Comparison of ENCODE assay signal across 7 mouse cellular contexts in the genomic region with DNA sequence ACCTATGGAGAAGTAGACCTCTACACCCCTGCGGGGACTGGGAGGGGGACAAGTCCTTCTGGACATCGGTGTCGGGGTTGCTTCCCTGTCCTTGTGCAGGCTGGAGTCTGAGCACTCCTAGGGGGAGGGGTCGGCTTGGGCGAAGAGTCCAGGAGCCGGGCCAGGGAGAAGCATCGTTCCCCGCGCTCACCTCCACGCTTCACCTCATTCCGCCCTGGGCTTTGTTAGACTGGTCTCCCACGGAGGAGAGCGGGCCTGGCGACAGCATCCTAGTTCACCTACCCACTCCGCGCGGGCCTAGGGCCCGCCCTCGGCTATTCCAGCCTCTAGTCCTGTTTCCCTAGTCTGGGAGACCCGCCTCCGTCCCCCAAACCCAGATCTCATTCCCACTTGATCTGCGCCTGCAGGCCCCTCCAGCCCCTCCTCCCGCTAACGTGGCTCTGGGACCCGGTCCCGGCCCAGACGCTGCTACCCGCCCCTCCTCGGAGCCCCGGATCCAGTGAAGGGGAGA. TPM values are rescaled to one million over a fixed set of nuclear protein-coding genes. Genes with fewer than 3 reads are reported as not detected.
DNase-seq lines count a peak whose midpoint lies in the region; ATAC-seq lines count a peak whose summit lies in the region.

No protein-coding gene starts in this region.

- peaks cover 42% of the 10 kb centered on the region for H3K27me3 ChIP-seq in hindbrain, embryonic 10.5 days (ENCODE audit: insufficient read depth, poor library complexity, severe bottlenecking)
- H3K27me3 ChIP-seq in liver, embryonic 16.5 days (ENCODE audit: control insufficient read depth, insufficient read depth, low read depth, low read length) = peaks cover 33% of the 10 kb centered on the region

- H3K4me1 ChIP-seq in hindbrain, embryonic 10.5 days (replicated peaks) = peaks cover 44% of the 10 kb centered on the region
- peaks cover 15% of the 10 kb centered on the region for H3K4me1 ChIP-seq in liver, embryonic 16.5 days (ENCODE audit: control insufficient read depth, low read depth, low read length)

- peak overlapping the region; percentile 49 for H3K9ac ChIP-seq in liver, embryonic 16.5 days (ENCODE audit: low read depth, low read length)

- WGBS in hindbrain, embryonic 10.5 days = 1% methylated on average over 30 of the region's 30 CpGs
- WGBS in liver, embryonic 16.5 days (ENCODE audit: insufficient replicate concordance) = 4% methylated on average over 30 of the region's 30 CpGs

- peaks cover 28% of the 10 kb centered on the region for H3K36me3 ChIP-seq in hindbrain, embryonic 10.5 days
- no peaks in the 10 kb centered on the region for H3K36me3 ChIP-seq in liver, embryonic 16.5 days (ENCODE audit: control insufficient read depth, insufficient read depth)

- peak overlapping the region; percentile 85 for H3K4me3 ChIP-seq in hindbrain, embryonic 10.5 days
- peak overlapping the region; percentile 62 for H3K4me3 ChIP-seq in liver, embryonic 16.5 days (ENCODE audit: low read depth, low read length)

- H3K9me3 ChIP-seq in hindbrain, embryonic 10.5 days = no peaks in the 10 kb centered on the region
- no peaks in the 10 kb centered on the region for H3K9me3 ChIP-seq in liver, embryonic 16.5 days (replicated peaks; ENCODE audit: control insufficient read depth, low read length)

- H3K4me2 ChIP-seq in liver, embryonic 16.5 days (ENCODE audit: low read depth, low read length) = peak overlapping the region; percentile 81

- no peak for ATAC-seq in liver, embryonic 16.5 days (ENCODE audit: low read depth)

- intact Hi-C loops in left cerebral cortex, postnatal 14 days (cut with DNase I) = loop anchor here (5.0 kb wide), 1 partner anchor 56 kb away; the partner anchor contains the start of gene Gabpb2

- H3K27ac ChIP-seq in hindbrain, embryonic 10.5 days = peak overlapping the region; percentile 91
- no peak overlapping the region for H3K27ac ChIP-seq in liver, embryonic 16.5 days (ENCODE audit: low read length)

- DNase-seq in thymus, adult 18-20 months = peak; percentile 12 to 20
- no peak for DNase-seq in thymus, postnatal 10 days (ENCODE audit: low spot score in 2 of 2)
- DNase-seq in embryo, embryonic 10 days (ENCODE audit: low spot score) = peak; percentile 54
- DNase-seq in hindbrain, embryonic 10.5 days (ENCODE audit: low spot score) = peak; percentile 49
- peak; percentile 70 for DNase-seq in testis, postnatal 10 days (ENCODE audit: low spot score)
- no peak for DNase-seq in left cerebral cortex, postnatal 14 days (ENCODE audit: low spot score in 2 of 2)

RNA-seq across cellular contexts. Expression of gene Sema6c, which starts 0.8 kb away (rescaled TPM):
- 9.9 and 24.3 TPM in 2 replicates for polyA plus RNA-seq in hindbrain, embryonic 10.5 days (2016; fragmentation: Nextera tagmentation; extraction: Ambion mirVana)
- polyA plus RNA-seq in liver, embryonic 16.5 days (2015; fragmentation: Nextera tagmentation; extraction: Ambion mirVana) = 0.19 and 0.20 TPM in 2 replicates
- 10 to 100 TPM; 40.3 to 40.5 TPM for total RNA-seq in left cerebral cortex, postnatal 14 days (2021)

RNA-seq across cellular contexts. Expression of gene Tnfaip8l2, which starts 18.9 kb away (rescaled TPM):
- 2.1 and 2.9 TPM in 2 replicates for polyA plus RNA-seq in hindbrain, embryonic 10.5 days (2016; fragmentation: Nextera tagmentation; extraction: Ambion mirVana)
- 9.3 and 9.6 TPM in 2 replicates for polyA plus RNA-seq in liver, embryonic 16.5 days (2015; fragmentation: Nextera tagmentation; extraction: Ambion mirVana)
- 1 to 10 TPM; 1.8 to 3.1 TPM for total RNA-seq in left cerebral cortex, postnatal 14 days (2021)

RNA-seq across cellular contexts. Expression of gene Lysmd1, which starts 27.2 kb away (rescaled TPM):
- polyA plus RNA-seq in hindbrain, embryonic 10.5 days (2016; fragmentation: Nextera tagmentation; extraction: Ambion mirVana) = 13.4 and 17.2 TPM in 2 replicates
- 7.5 and 7.8 TPM in 2 replicates for polyA plus RNA-seq in liver, embryonic 16.5 days (2015; fragmentation: Nextera tagmentation; extraction: Ambion mirVana)
- 10 to 100 TPM; 19.2 to 20.7 TPM for total RNA-seq in left cerebral cortex, postnatal 14 days (2021)

RNA-seq across cellular contexts. Expression of gene Scnm1, which starts 27.3 kb away (rescaled TPM):
- 79.2 and 94.1 TPM in 2 replicates for polyA plus RNA-seq in hindbrain, embryonic 10.5 days (2016; fragmentation: Nextera tagmentation; extraction: Ambion mirVana)
- polyA plus RNA-seq in liver, embryonic 16.5 days (2015; fragmentation: Nextera tagmentation; extraction: Ambion mirVana) = 24.7 and 25.5 TPM in 2 replicates
- total RNA-seq in left cerebral cortex, postnatal 14 days (2021) = 10 to 100 TPM; 38.8 to 42.8 TPM

RNA-seq across cellular contexts. Expression of gene Tmod4, which starts 36.8 kb away (rescaled TPM):
- polyA plus RNA-seq in hindbrain, embryonic 10.5 days (2016; fragmentation: Nextera tagmentation; extraction: Ambion mirVana) = 0.95 and 1.3 TPM in 2 replicates
- 0.83 and 1.2 TPM in 2 replicates for polyA plus RNA-seq in liver, embryonic 16.5 days (2015; fragmentation: Nextera tagmentation; extraction: Ambion mirVana)
- total RNA-seq in left cerebral cortex, postnatal 14 days (2021) = under 1 TPM; 0.29 to 0.32 TPM

Comparison
In these comparisons a context has a peak if more than half of its experiments do, and no peak if none do; other contexts are left out.
1. DNase-seq: peak in thymus, adult 18-20 months (2 of 2), embryo, embryonic 10 days (single experiment), hindbrain, embryonic 10.5 days (single experiment) and testis, postnatal 10 days (single experiment); none in thymus, postnatal 10 days (0 of 2) and left cerebral cortex, postnatal 14 days (0 of 2).